Mouse (Mus musculus): ENCODE measurements at regions not wholly inside any gene's neighbourhood (a gene's known extent, or its start where the extent isn't known, plus 50 kb on each side); places are given as distances from the start of the nearest gene placed in this dataset.
"Not testable (repeated sequence)": the region's sequence is repeated elsewhere in the genome, so short reads cannot be mapped to it uniquely, and the experiment has no call there.

DNA sequence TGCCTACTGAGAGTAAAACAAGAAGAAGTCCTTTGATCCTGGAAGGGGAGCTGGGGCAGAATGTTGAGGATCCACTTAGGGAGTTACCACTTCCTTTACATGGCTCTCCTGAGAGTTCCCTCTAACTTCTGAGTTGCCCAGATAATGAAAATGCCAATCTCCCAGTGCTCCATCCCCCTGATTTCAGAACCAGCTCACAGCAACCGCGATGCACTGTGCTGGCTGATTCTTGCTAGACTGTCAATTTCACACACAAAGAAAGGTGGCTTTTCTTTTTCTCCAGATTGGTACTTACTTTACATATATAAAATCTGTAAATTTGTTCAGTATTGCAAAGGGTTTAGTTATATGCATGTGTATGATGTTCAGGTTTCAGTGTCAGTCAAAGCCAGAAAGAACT is 1248.1 kb upstream of the Adam24 start:
- Histone ChIP-seq H3K4me2 (replicated peaks; ENCODE audit: low read depth) (no peak overlapping the region), H3K27ac (ENCODE audit: low read depth, low read length) (no peak overlapping the region), H3K9ac (ENCODE audit: low read depth, low read length) (no peak overlapping the region), H3K4me3 (ENCODE audit: low read depth, low read length) (no peak overlapping the region), H3K9me3 (ENCODE audit: control insufficient read depth) (no peaks in the 10 kb centered on the region), H3K4me1 (replicated peaks; ENCODE audit: control insufficient read depth, insufficient read depth, low read length) (no peaks in the 10 kb centered on the region), H3K36me3 (ENCODE audit: control insufficient read depth, insufficient read depth) (no peaks in the 10 kb centered on the region), H3K27me3 (replicated peaks; ENCODE audit: control insufficient read depth, insufficient read depth, low read length) (no peaks in the 10 kb centered on the region)
- no peak for TF ChIP-seq CTCF (IDR thresholded peaks at IDR 0.05; ENCODE audit: low read depth)
- 88% methylated on average over 2 of the region's 2 CpGs for WGBS
- ATAC-seq, result no peak

DNA sequence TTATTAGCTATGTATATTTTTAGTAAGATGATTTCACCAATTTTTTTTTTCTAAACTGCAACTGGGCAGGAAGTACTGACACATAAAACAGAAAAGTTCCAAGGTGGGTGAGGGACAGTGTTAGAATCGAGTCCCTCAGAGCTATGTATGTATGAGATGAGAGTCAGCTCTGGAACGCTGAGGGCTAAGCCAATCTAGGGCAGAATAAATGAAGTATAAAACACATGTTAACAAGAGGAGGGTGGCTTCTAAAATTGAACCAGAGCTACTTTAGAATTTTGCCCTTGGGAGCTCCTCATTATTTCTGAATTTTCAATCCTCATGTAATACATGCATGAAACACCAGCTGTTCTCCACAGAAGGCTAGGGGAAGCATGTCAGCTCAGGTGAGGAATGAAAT is 1247.5 kb upstream of the Adam24 start:
- no peak overlapping the region for H3K27ac ChIP-seq (ENCODE audit: low read depth, low read length)
- no peaks in the 10 kb centered on the region for H3K4me1 ChIP-seq (replicated peaks; ENCODE audit: control insufficient read depth, insufficient read depth, low read length)
- no peak overlapping the region for H3K4me2 ChIP-seq (replicated peaks; ENCODE audit: low read depth)
- no peaks in the 10 kb centered on the region for H3K36me3 ChIP-seq (ENCODE audit: control insufficient read depth, insufficient read depth)
- ATAC-seq, result no peak
- H3K9me3 ChIP-seq (ENCODE audit: control insufficient read depth), result no peaks in the 10 kb centered on the region
- H3K9ac ChIP-seq (ENCODE audit: low read depth, low read length), result no peak overlapping the region
- no peak for TF ChIP-seq CTCF (IDR thresholded peaks at IDR 0.05; ENCODE audit: low read depth)
- no peak overlapping the region for H3K4me3 ChIP-seq (ENCODE audit: low read depth, low read length)
- 72% methylated on average over 2 of the region's 2 CpGs for WGBS
- no peaks in the 10 kb centered on the region for H3K27me3 ChIP-seq (replicated peaks; ENCODE audit: control insufficient read depth, insufficient read depth, low read length)

- Histone ChIP-seq H3K9me3 (ENCODE audit: control insufficient read depth) (no peaks in the 10 kb centered on the region), H3K4me2 (replicated peaks; ENCODE audit: low read depth) (no peak overlapping the region), H3K36me3 (ENCODE audit: control insufficient read depth, insufficient read depth) (no peaks in the 10 kb centered on the region), H3K9ac (ENCODE audit: low read depth, low read length) (no peak overlapping the region), H3K27ac (ENCODE audit: low read depth, low read length) (no peak overlapping the region), H3K27me3 (replicated peaks; ENCODE audit: control insufficient read depth, insufficient read depth, low read length) (no peaks in the 10 kb centered on the region), H3K4me1 (replicated peaks; ENCODE audit: control insufficient read depth, insufficient read depth, low read length) (no peaks in the 10 kb centered on the region), H3K4me3 (ENCODE audit: low read depth, low read length) (no peak overlapping the region)
- ATAC-seq, result no peak
- TF ChIP-seq CTCF (IDR thresholded peaks at IDR 0.05; ENCODE audit: low read depth), result no peak
- WGBS, result 80% methylated on average over 8 of the region's 8 CpGs
Observed at GRCm38 (mm10) chr8:39440550-39441333, 1234.1 kb upstream of the Adam24 start.

DNA sequence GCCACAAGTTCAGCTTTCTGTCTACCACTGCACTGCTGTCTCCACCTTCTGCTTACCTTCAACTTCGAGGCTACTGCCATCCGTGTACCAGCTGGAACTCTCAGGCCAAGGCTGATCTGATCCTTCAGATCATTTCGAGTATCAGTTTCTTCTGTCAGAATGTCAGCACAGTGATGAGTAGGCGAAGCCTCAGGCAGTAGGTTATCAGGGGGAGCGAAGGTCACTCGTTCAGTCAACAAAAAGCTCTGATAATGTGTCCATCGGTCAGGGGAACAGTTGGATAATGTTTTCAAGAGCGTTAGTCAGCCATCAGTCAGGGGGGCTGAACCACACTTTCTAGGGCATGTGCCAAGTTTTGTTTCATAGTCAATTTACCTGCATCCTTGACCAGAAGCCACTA is 1183.7 kb upstream of the Adam24 start:
- not testable (repeated sequence) for H3K4me3 ChIP-seq (ENCODE audit: low read depth, low read length); H3K9ac ChIP-seq (ENCODE audit: low read depth, low read length); H3K27ac ChIP-seq (ENCODE audit: low read depth, low read length); H3K36me3 ChIP-seq (ENCODE audit: control insufficient read depth, insufficient read depth); H3K9me3 ChIP-seq (ENCODE audit: control insufficient read depth); H3K4me2 ChIP-seq (replicated peaks; ENCODE audit: low read depth); ATAC-seq; H3K27me3 ChIP-seq (replicated peaks; ENCODE audit: control insufficient read depth, insufficient read depth, low read length); H3K4me1 ChIP-seq (replicated peaks; ENCODE audit: control insufficient read depth, insufficient read depth, low read length)
- 28% methylated on average over 8 of the region's 8 CpGs for WGBS

DNA sequence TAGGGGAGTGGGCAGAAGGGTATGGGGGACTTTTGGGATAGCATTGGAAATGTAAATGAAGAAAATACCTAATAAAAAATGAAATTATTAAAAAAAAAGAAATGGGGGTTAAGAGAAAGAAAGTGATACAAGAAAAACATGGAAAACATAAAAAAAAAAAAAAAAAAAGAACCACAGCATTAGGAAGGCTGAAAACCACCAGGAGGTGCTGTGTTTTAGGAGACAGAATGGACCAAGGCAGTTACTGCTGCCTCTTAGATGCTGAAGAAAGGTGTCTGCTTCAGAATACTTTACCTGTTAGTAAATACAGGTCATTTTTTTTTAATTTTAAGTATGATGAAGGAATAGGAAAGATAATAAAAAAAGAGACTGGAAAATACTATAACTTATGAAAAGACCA is 1174.5 kb upstream of the Adam24 start:
- no peak overlapping the region for H3K4me2 ChIP-seq (replicated peaks; ENCODE audit: low read depth)
- H3K9me3 ChIP-seq (ENCODE audit: control insufficient read depth), result no peaks in the 10 kb centered on the region
- 0 out of 2 replicates have a peak, but pooled peaks have one; percentile 11 for TF ChIP-seq CTCF (IDR thresholded peaks at IDR 0.05; ENCODE audit: low read depth)
- no peaks in the 10 kb centered on the region for H3K36me3 ChIP-seq (ENCODE audit: control insufficient read depth, insufficient read depth)
- H3K27me3 ChIP-seq (replicated peaks; ENCODE audit: control insufficient read depth, insufficient read depth, low read length), result no peaks in the 10 kb centered on the region
- no peaks in the 10 kb centered on the region for H3K4me1 ChIP-seq (replicated peaks; ENCODE audit: control insufficient read depth, insufficient read depth, low read length)
- no peak overlapping the region for H3K27ac ChIP-seq (ENCODE audit: low read depth, low read length)
- H3K9ac ChIP-seq (ENCODE audit: low read depth, low read length), result no peak overlapping the region
- no peak overlapping the region for H3K4me3 ChIP-seq (ENCODE audit: low read depth, low read length)
- ATAC-seq, result no peak

GRCm38 (mm10) chr8:39504261-39504660 is 1170.6 kb upstream of the Adam24 start:
- Histone ChIP-seq H3K9me3 (ENCODE audit: control insufficient read depth) (no peaks in the 10 kb centered on the region), H3K4me3 (ENCODE audit: low read depth, low read length) (no peak overlapping the region), H3K36me3 (ENCODE audit: control insufficient read depth, insufficient read depth) (no peaks in the 10 kb centered on the region), H3K4me2 (replicated peaks; ENCODE audit: low read depth) (no peak overlapping the region), H3K27ac (ENCODE audit: low read depth, low read length) (no peak overlapping the region), H3K4me1 (replicated peaks; ENCODE audit: control insufficient read depth, insufficient read depth, low read length) (no peaks in the 10 kb centered on the region), H3K9ac (ENCODE audit: low read depth, low read length) (no peak overlapping the region), H3K27me3 (replicated peaks; ENCODE audit: control insufficient read depth, insufficient read depth, low read length) (no peaks in the 10 kb centered on the region)
- WGBS, result 80% methylated on average over 5 of the region's 5 CpGs
- ATAC-seq, result no peak
- TF ChIP-seq CTCF (IDR thresholded peaks at IDR 0.05; ENCODE audit: low read depth), result no peak

DNA sequence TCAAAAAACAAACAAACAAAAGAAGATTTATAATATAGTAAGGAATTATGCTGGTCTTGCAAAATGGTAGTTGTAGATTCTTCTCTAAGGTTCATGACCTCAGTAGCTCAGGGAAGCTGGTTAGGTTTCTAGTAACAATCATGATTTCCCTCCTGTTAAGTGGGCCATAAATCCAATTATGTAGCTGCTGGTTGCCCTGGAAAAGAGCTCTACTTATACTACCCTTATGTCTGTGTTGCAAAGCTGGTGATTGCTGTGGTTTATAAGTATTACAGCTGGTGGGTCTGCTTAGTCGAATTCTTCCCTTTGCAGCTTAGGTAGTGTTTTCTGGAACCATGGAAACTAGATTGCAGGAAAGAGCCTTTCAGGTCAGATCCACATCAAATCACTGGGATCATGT is 1161.9 kb upstream of the Adam24 start:
- Histone ChIP-seq H3K9ac (ENCODE audit: low read depth, low read length) (no peak overlapping the region), H3K9me3 (ENCODE audit: control insufficient read depth) (no peaks in the 10 kb centered on the region), H3K27me3 (replicated peaks; ENCODE audit: control insufficient read depth, insufficient read depth, low read length) (no peaks in the 10 kb centered on the region), H3K4me3 (ENCODE audit: low read depth, low read length) (no peak overlapping the region), H3K36me3 (ENCODE audit: control insufficient read depth, insufficient read depth) (no peaks in the 10 kb centered on the region), H3K4me1 (replicated peaks; ENCODE audit: control insufficient read depth, insufficient read depth, low read length) (no peaks in the 10 kb centered on the region), H3K27ac (ENCODE audit: low read depth, low read length) (no peak overlapping the region), H3K4me2 (replicated peaks; ENCODE audit: low read depth) (no peak overlapping the region)
- no peak for ATAC-seq
- TF ChIP-seq CTCF (IDR thresholded peaks at IDR 0.05; ENCODE audit: low read depth), result no peak
- WGBS, result 46% methylated on average over 1 of the region's 1 CpGs

All from intestine, postnatal 0 days (tissue).